Mouse (Mus musculus) lung, embryonic 14.5 days (tissue): ENCODE data around the gene 1810037I17Rik. TPM values are rescaled to one million over a fixed set of nuclear protein-coding genes. Genes with fewer than 3 reads are reported as not detected.

ENCODE experiments used
- ATAC-seq: fragments of 200-750 bp; cut with Nextera tagmentation; 2 replicates; pipeline ENCODE4 v1.8.0; 2017; ENCODE audit warnings: mild to moderate bottlenecking, moderate TSS enrichment, moderate library complexity; ENCODE audit not compliant: insufficient read depth
- DNase-seq: peaks from one replicate; pipeline ENCODE4 v3.0.0-alpha.2; 2015
- H3K27ac ChIP-seq: fragments of 300-500 bp; sonication (generic); 2 replicates; pipeline ENCODE4 v1.5.1; 2014; ENCODE audit warnings: low read depth, mild to moderate bottlenecking, moderate library complexity
- H3K27me3 ChIP-seq: fragments of 300-500 bp; sonication (generic); 2 replicates; pipeline ENCODE4 v1.6.1; 2014; ENCODE audit warnings: low read length, control low read depth; ENCODE audit not compliant: insufficient read depth
- H3K36me3 ChIP-seq: fragments of 300-500 bp; sonication (generic); 2 replicates; pipeline ENCODE4 v1.6.1; 2014; ENCODE audit warnings: control low read depth; ENCODE audit not compliant: insufficient read depth
- H3K4me1 ChIP-seq: fragments of 300-500 bp; sonication (generic); 2 replicates; pipeline ENCODE4 v1.6.1; 2014; ENCODE audit warnings: antibody characterized with exemption, control low read depth; ENCODE audit not compliant: insufficient read depth
- H3K4me2 ChIP-seq: fragments of 300-500 bp; sonication (generic); 2 replicates; pipeline ENCODE4 v1.6.1; 2014; ENCODE audit warnings: mild to moderate bottlenecking
- H3K4me3 ChIP-seq: fragments of 300-500 bp; sonication (generic); 2 replicates; pipeline ENCODE4 v1.5.1; 2014; ENCODE audit warnings: low read depth, low read length
- H3K9ac ChIP-seq: fragments of 300-500 bp; sonication (generic); 2 replicates; pipeline ENCODE4 v1.6.1; 2014
- H3K9me3 ChIP-seq: fragments of 300-500 bp; sonication (generic); 2 replicates; pipeline ENCODE4 v1.6.1; 2016; ENCODE audit warnings: low read depth, low read length, control low read depth
- CTCF ChIP-seq: IDR thresholded peaks from 2 replicates; pipeline ENCODE4 v1.5.1; 2016; ENCODE audit warnings: antibody characterized with exemption, low read depth
- WGBS: fragments of 180-500 bp; shearing (Covaris S2); extraction: QIAGEN DNeasy Blood & Tissue Kit; methylation state at CpG from one replicate; pipeline ENCODE4 v1.1.7; 2014; 5-methylcytosine and 5-hydroxymethylcytosine counted together
- polyA plus RNA-seq: library from polyadenylated mRNA; unstranded; fragments of >200 nt; fragmentation: Nextera tagmentation; extraction: Ambion mirVana; gene quantifications from 2 replicates; pipeline ENCODE4 v1.2.1, GENCODE M21; 2014

Gene 1810037I17Rik
- polyA plus RNA-seq, 1 experiment from 2014 or later = 81.0 TPM

DNA sequence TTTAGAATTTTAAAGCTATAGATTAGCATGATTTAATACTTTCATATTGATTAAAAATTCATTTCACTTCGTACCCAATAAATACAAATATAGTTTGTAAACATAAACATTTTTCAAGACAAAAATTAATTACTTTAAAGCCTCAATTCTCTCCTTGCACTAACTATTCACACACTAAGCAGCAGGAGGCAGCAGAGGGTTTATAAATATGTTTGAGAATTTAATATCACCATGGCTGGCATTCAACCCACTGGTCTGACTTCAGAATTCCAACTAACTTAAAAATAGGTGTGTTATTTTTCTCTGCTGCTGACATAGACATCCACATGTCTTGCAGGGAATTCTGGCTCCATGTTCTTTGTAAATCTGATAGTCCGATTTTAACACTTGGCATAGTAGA lies 15.2 kb downstream of the 1810037I17Rik start:
- 67% methylated on average over 2 of the region's 2 CpGs for WGBS
- Histone ChIP-seq H3K9me3 (no peaks in the 10 kb centered on the region), H3K4me3 (no peak overlapping the region), H3K36me3 (0 out of 2 replicates have a peak, but pooled peaks cover under 1% of the 10 kb centered on the region), H3K4me1 (no peaks in the 10 kb centered on the region), H3K9ac (no peak overlapping the region), H3K27me3 (no peaks in the 10 kb centered on the region), H3K4me2 (no peak overlapping the region), H3K27ac (no peak overlapping the region)
- ATAC-seq (no peak), DNase-seq (peak; percentile 88)
- TF ChIP-seq CTCF = peak; percentile 67

- no peak overlapping the region for H3K27ac ChIP-seq
- DNase-seq = no peak
- WGBS = 69% methylated on average over 6 of the region's 6 CpGs
- H3K36me3 ChIP-seq = 0 out of 2 replicates have a peak, but pooled peaks cover 2% of the 10 kb centered on the region
- H3K9ac ChIP-seq = no peak overlapping the region
- TF ChIP-seq CTCF = no peak
- H3K4me3 ChIP-seq = no peak overlapping the region
- H3K27me3 ChIP-seq = no peaks in the 10 kb centered on the region
- no peaks in the 10 kb centered on the region for H3K9me3 ChIP-seq
- ATAC-seq = no peak
- no peak overlapping the region for H3K4me2 ChIP-seq
- H3K4me1 ChIP-seq = no peaks in the 10 kb centered on the region
Measured at GRCm38 (mm10) chr3:122943387-122943890, 19.4 kb downstream of the 1810037I17Rik start.

- Histone ChIP-seq H3K27ac (no peak overlapping the region), H3K36me3 (peaks cover 18% of the 10 kb centered on the region; the same call in 1 of the 2 replicates), H3K4me3 (no peak overlapping the region), H3K27me3 (no peaks in the 10 kb centered on the region), H3K9ac (no peak overlapping the region), H3K9me3 (no peaks in the 10 kb centered on the region), H3K4me2 (no peak overlapping the region), H3K4me1 (no peaks in the 10 kb centered on the region)
- TF ChIP-seq CTCF = no peak
- WGBS = 65% methylated on average over 2 of the region's 2 CpGs
- no peak for DNase-seq
- no peak for ATAC-seq
Measured at GRCm38 (mm10) chr3:122950129-122950528, 26.1 kb downstream of the 1810037I17Rik start.

GRCm38 (mm10) chr3:122964301-122964700 lies 40.3 kb downstream of the 1810037I17Rik start:
- Histone ChIP-seq H3K9me3 (no peaks in the 10 kb centered on the region), H3K27me3 (no peaks in the 10 kb centered on the region), H3K4me3 (no peak overlapping the region), H3K27ac (no peak overlapping the region), H3K4me2 (no peak overlapping the region), H3K4me1 (no peaks in the 10 kb centered on the region), H3K9ac (no peak overlapping the region), H3K36me3 (peaks cover 22% of the 10 kb centered on the region; the same call in 1 of the 2 replicates)
- 77% methylated on average over 5 of the region's 5 CpGs for WGBS
- ATAC-seq (no peak), DNase-seq (no peak)
- TF ChIP-seq CTCF = no peak

- Histone ChIP-seq H3K9me3 (no peaks in the 10 kb centered on the region), H3K9ac (no peak overlapping the region), H3K36me3 (peaks cover 9% of the 10 kb centered on the region; the same call in 1 of the 2 replicates), H3K4me2 (no peak overlapping the region), H3K27ac (no peak overlapping the region), H3K4me1 (no peaks in the 10 kb centered on the region), H3K4me3 (no peak overlapping the region), H3K27me3 (no peaks in the 10 kb centered on the region)
- 89% methylated on average over 9 of the region's 9 CpGs for WGBS
- no peak for ATAC-seq
- DNase-seq = no peak
- TF ChIP-seq CTCF = no peak
Measured at GRCm38 (mm10) chr3:122968391-122968790, 44.4 kb downstream of the 1810037I17Rik start.

- DNase-seq (no peak), ATAC-seq (no peak)
- TF ChIP-seq CTCF = no peak
- no peaks in the 10 kb centered on the region for H3K9me3 ChIP-seq
- no peak overlapping the region for H3K4me2 ChIP-seq
- no peak overlapping the region for H3K9ac ChIP-seq
- no peaks in the 10 kb centered on the region for H3K4me1 ChIP-seq
- H3K27ac ChIP-seq = no peak overlapping the region
- WGBS = 62% methylated on average over 3 of the region's 3 CpGs
- H3K36me3 ChIP-seq = peaks cover 7% of the 10 kb centered on the region; the same call in 1 of the 2 replicates
- H3K27me3 ChIP-seq = no peaks in the 10 kb centered on the region
- no peak overlapping the region for H3K4me3 ChIP-seq
Measured at GRCm38 (mm10) chr3:122972126-122972822, 48.3 kb downstream of the 1810037I17Rik start.

GRCm38 (mm10) chr3:122974833-122975232 lies 50.8 kb downstream of the 1810037I17Rik start:
- ATAC-seq = no peak
- H3K9ac ChIP-seq = no peak overlapping the region
- no peak for TF ChIP-seq CTCF

More at GRCm38 (mm10) chr3:122974833-122975232, 50.8 kb downstream of the 1810037I17Rik start:
- no peak for DNase-seq
- Histone ChIP-seq H3K27ac (no peak overlapping the region), H3K4me1 (no peaks in the 10 kb centered on the region), H3K4me2 (no peak overlapping the region), H3K36me3 (0 out of 2 replicates have a peak, but pooled peaks cover 4% of the 10 kb centered on the region), H3K4me3 (no peak overlapping the region), H3K27me3 (no peaks in the 10 kb centered on the region), H3K9me3 (no peaks in the 10 kb centered on the region)
- 52% methylated on average over 3 of the region's 3 CpGs for WGBS
